Mouse (Mus musculus) embryonic fibroblast, embryonic 13.5 days (primary cell): ENCODE data around the gene Carf.

Experiments
- CTCF ChIP-seq: IDR thresholded peaks from 2 replicates; pipeline ENCODE4 v1.5.1; 2011; ENCODE audit warnings: mild to moderate bottlenecking, control low read depth, low read length, moderate library complexity, borderline replicate concordance; ENCODE audit not compliant: insufficient read depth
- POLR2A ChIP-seq: IDR thresholded peaks from 2 replicates; pipeline ENCODE4 v1.6.1; 2011; ENCODE audit warnings: low read depth, mild to moderate bottlenecking, control low read depth, low read length, moderate library complexity

DNA sequence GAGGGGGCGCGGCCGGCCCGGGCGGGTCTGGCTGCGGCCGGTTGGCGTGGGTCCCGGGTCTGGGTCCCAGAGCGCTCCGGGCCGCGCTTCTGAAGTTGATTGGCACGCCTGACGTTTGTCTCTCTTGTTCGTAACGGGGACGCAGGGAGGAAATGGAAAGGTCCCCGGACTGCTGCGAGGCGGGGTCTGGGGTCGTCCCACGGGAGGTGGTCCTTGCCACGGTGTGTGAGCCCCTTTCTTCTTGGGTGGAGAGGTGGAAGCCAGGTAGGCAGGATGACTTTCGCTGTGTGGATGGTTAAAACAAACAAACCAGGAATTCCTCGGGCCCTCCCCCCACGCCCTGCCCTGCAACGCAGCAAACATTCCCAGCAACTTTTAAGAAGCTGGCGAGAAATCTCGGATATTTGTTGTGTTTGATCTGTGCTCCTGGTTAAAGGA lies 82.8 kb downstream of the Carf start:
- TF ChIP-seq CTCF (no peak), POLR2A (no peak)
